Mouse (Mus musculus) left cerebral cortex, adult 18-20 months (tissue): ENCODE results near the gene Rap1gap2. TPM values are rescaled to one million over a fixed set of nuclear protein-coding genes. Genes with fewer than 3 reads are reported as not detected.

ENCODE experiments used
- DNase-seq, 2 experiments: peaks; one replicate each; pipeline ENCODE4 v3.0.0; 2021 to 2022; ENCODE audit warnings: low spot score in 2 of 2, mixed read lengths in 1 of 2
- total RNA-seq, 2 experiments: library from RNA; stranded (reverse); gene quantifications; 2 replicates each; pipeline ENCODE4 v1.2.3; 2021

The Rap1gap2 gene
- total RNA-seq, 2 experiments from 2014 or later = 175 to 181 TPM

- DNase-seq = no peak
These were observed 33.6 kb downstream of the Rap1gap2 start for GRCm38 (mm10) chr11:74577068-74577467.

- peak in 1 of 2 experiments; percentile 71 for DNase-seq
These were observed 34.8 kb downstream of the Rap1gap2 start for GRCm38 (mm10) chr11:74575940-74576339.

- no peak for DNase-seq
These were observed 35.8 kb downstream of the Rap1gap2 start for GRCm38 (mm10) chr11:74574768-74575434.

- no peak for DNase-seq
These were observed 38.2 kb downstream of the Rap1gap2 start for GRCm38 (mm10) chr11:74572459-74573061.

- DNase-seq = no peak
These were observed 41.0 kb downstream of the Rap1gap2 start for GRCm38 (mm10) chr11:74569735-74570134.

- peak; percentile 66 to 81 for DNase-seq
These were observed 42.3 kb downstream of the Rap1gap2 start for GRCm38 (mm10) chr11:74568463-74568862.

- no peak for DNase-seq
These were observed 42.7 kb downstream of the Rap1gap2 start for GRCm38 (mm10) chr11:74568004-74568403.

GRCm38 (mm10) chr11:74566326-74566874 lies 44.3 kb downstream of the Rap1gap2 start:
- no peak for DNase-seq

- DNase-seq = no peak
These were observed 49.3 kb downstream of the Rap1gap2 start for GRCm38 (mm10) chr11:74561392-74561791.

GRCm38 (mm10) chr11:74560600-74561227 lies 50.0 kb downstream of the Rap1gap2 start:
- no peak for DNase-seq

- DNase-seq = peak; percentile 57 to 60
These were observed 50.8 kb downstream of the Rap1gap2 start for GRCm38 (mm10) chr11:74559793-74560433.

- peak in 1 of 2 experiments; percentile 34 for DNase-seq
These were observed 51.8 kb downstream of the Rap1gap2 start for GRCm38 (mm10) chr11:74558933-74559332.

- no peak for DNase-seq
These were observed 53.1 kb downstream of the Rap1gap2 start for GRCm38 (mm10) chr11:74557456-74558230.

GRCm38 (mm10) chr11:74555716-74556374 lies 54.9 kb downstream of the Rap1gap2 start:
- DNase-seq = no peak

GRCm38 (mm10) chr11:74554683-74555341 lies 55.9 kb downstream of the Rap1gap2 start:
- DNase-seq = no peak

GRCm38 (mm10) chr11:74551568-74551967 lies 59.1 kb downstream of the Rap1gap2 start:
- no peak for DNase-seq

GRCm38 (mm10) chr11:74550615-74551102 lies 60.1 kb downstream of the Rap1gap2 start:
- no peak for DNase-seq

GRCm38 (mm10) chr11:74548781-74549382 lies 61.8 kb downstream of the Rap1gap2 start:
- DNase-seq = no peak
